Mouse (Mus musculus) CD4-positive, CD25-positive, alpha-beta regulatory T cell, adult 4 months (primary cell): ENCODE data around the gene Hoxa4. TPM values are rescaled to one million over a fixed set of nuclear protein-coding genes. Genes with fewer than 3 reads are reported as not detected.

ENCODE experiments used
- ATAC-seq: one replicate; pipeline ENCODE4 v1.8.0; 2017
- polyA plus RNA-seq, 2 experiments: library from polyadenylated mRNA; unstranded; fragments of 100-300 nt; shearing (Covaris generic); gene quantifications; one replicate each; pipeline ENCODE4 v1.2.1; 2017

Gene Hoxa4
- polyA plus RNA-seq, 2 experiments from 2014 or later = not detected

DNA sequence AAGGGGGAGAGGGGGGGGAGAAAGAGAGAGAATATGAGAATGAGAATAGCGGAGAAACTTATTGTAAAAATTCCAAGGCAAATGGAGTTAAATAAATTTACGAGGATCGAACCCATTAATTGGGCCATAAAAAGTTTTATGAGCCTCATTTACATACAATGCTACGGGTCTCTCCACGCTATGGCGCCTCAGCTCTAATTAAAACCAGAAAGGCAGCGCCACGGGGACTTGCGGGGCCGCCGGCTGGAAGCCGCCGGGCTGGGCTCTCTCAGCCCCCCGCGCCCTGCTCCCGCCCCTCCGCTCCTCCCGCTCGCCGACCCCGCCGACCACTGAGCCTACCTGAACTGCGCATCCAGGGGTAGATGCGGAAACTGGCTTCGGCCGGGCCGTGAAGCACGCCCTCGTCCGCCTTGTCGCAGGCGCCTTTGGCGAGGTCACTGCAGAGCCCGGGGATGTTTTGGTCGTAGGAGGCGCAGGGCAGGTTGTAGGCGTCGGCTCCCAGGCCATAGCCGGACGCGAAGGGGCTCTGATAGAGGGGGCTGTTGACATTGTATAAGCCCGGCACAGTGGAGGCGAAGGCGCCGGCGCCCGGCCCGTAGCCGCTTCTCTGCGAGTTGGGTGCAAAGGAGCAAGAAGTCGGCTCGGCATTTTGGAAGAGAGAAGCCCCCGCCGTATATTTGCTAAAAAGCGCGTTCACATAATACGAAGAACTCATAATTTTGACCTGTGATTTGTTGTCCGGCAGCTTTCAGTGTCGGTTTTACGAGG, 25.3 kb upstream of the Hoxa4 start:
- no peak for ATAC-seq

DNA sequence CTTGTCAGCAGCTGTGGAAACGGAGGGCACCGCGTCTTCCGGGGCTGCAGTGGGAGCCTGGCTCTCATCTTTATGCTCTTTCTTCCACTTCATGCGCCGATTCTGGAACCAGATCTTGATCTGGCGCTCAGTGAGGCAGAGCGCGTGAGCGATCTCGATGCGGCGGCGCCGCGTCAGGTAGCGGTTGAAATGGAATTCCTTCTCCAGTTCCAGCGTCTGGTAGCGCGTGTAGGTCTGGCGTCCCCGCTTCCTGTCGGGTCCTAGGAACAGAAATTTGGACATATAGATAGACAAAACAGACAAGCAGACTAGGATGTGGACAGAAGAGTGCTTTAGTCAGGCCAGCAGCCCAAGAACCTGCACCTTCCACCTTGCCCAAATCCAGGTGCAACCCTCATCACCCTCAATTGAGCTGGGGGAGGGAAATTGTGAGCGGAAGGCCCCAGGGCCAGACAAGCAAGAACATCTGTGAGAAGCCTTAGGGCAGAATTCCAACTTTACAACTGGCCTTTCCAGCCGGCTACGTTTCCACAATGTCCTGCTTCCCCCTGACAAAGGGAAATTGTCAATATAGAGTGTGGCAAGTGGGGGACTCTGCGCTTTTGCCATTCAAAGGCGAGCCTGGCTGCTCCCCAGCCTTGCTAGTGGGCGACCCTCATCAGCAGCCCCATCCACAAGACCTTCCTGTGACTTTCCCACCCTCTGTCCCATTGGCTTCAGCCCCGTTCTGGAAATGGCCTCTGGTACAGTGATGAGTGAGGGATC, 24.4 kb upstream of the Hoxa4 start:
- ATAC-seq = no peak

DNA sequence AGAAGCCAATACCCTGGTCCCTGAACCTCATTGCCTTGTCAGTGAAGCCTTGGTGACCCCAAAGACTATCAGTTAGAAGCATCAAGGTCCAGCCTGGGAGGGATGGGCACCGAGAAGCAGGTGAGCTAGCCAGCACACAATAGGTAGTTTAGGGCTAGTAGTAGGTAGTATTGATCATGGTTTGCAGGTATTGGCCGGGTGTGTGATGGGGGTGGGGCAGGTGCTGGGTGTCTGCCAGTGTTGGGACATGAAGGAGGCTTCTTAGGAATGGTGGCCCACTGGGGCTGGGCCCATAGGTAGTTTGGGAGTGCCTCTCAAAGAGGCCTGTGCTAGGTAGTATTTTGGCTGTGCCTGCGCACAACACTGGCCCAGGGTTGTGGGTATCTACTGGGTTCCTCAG, 23.5 kb upstream of the Hoxa4 start:
- no peak for ATAC-seq

DNA sequence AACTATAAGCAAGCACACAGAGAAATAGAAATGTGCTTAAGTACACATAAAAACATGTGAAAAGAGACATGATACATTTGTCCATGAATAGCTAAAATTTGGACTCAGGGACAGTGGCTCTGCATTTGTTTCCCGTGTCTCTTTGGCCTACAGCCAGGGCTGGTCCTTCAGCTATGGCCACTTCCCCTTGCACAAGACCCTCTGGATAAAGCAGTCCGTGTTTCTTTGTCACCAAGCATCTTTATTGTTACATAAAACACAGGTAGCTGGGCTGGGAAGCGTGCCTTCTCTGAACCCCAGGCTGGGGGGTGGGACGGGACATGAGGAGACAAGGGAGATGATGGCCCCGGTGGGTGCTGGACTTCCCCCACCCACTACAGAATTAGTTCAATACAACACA, 22.7 kb upstream of the Hoxa4 start:
- no peak for ATAC-seq

DNA sequence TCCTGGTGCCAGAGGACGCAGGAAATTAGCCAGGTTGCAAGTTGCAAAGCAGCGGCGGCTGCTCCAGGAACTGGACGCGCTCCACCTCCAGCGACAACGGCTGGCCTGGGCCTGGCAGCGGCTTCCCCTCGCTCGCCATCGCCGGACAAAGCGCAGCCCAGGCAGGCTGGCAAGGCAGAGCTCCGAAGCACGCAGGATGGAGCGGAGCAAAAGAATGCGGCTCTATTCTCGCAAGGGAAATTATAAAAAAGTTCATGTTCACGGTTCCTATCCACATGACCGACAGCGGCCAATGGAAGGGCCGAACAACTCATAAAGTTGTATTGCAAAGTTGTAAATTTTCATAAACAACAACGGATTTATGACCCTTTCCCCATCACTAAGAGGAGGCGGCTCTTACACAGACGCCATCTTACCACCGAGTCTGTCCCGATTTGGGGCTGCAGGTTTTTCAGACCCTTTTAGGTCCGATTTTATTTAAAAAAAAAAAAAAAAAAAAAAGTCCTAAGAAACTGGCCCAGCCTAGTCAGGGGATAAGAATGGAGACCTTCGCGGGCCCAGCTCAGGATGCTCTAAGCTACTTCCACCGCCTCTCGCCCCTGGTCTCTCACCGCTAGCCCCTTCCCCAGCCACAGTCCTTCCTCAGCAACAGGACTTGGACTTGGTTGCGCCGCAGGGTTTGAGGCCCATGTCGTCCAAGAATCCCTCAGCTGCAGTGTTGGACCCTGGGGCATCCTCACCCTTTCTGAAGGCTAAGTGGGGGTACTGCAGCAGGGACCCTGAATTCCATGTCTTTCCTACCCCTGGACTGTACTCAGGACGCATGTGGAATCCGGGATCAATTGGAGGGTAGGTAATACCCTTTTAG, 21.8 kb upstream of the Hoxa4 start, which contains the start of the genes Hoxa3 and Gm28308:
Hoxa3 (minus strand) TSS at position 218 of the 868 bp plus-strand sequence.
Gm28308 (minus strand) TSS at position 221 of the 868 bp plus-strand sequence.
- ATAC-seq = peak; percentile 28

DNA sequence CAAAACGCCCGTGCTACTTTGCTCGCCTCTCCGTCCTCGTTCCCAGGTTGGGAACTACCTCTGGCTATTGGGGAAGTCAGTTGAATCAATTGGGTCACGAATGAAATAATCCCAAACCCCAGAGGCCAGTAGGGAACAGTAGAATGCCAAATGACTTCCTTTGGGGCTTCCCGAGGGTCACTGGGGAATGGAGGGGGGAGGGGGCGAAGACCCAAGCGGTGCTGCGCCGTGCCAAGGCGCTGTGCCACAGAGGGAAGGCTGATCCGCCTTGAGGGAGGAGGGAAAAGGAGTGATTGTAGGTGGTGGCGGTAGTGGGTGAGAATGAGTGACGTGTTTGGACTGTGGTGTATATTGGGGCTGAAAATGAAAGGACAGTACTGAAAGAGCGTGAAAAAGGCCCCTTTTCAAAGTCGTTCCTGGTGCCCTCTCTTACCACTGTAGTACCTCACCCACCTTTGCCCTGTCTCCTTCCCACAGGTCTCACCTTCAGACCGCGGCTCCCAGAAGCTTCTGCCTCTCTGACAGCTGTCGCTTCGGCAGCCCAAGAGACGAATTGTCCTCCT, 21.1 kb upstream of the Hoxa4 start:
- peak; percentile 14 for ATAC-seq

DNA sequence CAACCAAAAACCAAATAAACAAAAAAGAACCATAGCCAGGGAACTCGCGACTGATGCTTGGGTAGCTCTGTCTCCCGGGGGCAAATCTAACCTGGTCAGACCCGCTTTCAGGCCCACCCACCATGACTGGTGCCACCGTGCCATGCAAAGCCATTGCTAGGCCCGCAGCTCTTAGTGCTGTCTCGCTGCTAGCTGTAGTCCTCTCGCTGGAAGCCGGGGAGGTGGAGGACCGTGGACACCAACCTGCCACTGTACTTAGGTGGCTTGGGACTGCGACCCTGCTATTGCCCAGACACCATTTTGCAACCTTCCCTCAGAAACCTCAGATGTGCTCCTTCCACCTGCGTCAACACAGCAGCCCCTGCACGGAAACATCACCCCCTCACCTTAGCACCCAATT, 20.4 kb upstream of the Hoxa4 start:
- peak; percentile 31 for ATAC-seq

DNA sequence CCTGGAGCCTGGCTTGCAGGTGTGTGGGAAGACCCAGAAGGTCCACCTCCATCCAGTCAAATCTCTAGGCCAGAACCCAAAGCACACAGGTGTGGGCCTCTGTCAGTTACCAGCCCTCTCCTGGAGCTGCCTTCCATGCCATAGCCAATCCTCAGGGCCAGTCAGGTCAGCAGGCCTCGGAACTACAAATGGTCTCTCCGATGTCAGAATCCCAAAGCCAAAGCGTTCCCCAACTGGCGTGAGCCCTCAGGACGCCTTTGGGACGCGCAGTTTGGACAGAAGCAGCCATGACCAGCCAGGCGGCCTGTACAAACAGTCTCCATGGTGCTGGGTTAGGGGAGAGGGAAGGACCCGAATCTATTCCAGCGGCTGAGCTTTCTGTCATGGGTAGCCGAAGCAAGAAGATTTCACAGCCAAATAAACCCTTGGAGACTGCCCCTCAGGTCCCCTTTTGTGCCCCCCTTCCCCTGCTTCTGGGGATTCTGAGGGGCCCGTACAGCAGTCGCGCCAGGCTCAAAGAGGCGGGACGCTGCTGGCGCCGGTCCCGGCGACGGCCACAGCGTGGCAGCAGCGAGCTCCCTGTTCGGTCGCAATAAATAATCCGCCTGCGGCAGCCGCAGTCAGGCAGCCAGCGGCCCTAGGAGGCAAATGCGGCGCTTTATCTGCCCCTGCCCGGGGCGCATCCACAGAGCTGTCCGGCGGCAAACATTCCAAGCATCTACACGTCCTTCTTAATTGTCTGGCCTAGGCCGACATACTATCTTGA, 19.8 kb upstream of the Hoxa4 start:
- peak; percentile 84 for ATAC-seq

DNA sequence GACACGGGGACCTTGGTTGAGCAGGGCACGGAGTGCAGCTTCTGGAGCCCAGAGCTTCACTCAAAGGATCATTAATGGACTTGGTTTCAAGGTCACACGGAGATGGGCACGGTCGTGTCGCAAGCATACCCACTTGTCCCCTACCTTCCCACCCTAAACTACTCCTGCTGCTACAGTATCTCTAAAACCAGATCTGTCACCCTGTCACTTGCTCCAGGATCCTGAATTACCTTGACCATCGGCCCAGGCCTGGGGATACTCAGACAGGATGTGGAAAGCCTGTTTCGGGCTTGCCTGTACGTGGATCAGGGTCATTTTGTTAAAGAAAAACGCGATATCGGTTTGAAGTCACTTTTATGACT, 18.1 kb upstream of the Hoxa4 start:
- no peak for ATAC-seq

DNA sequence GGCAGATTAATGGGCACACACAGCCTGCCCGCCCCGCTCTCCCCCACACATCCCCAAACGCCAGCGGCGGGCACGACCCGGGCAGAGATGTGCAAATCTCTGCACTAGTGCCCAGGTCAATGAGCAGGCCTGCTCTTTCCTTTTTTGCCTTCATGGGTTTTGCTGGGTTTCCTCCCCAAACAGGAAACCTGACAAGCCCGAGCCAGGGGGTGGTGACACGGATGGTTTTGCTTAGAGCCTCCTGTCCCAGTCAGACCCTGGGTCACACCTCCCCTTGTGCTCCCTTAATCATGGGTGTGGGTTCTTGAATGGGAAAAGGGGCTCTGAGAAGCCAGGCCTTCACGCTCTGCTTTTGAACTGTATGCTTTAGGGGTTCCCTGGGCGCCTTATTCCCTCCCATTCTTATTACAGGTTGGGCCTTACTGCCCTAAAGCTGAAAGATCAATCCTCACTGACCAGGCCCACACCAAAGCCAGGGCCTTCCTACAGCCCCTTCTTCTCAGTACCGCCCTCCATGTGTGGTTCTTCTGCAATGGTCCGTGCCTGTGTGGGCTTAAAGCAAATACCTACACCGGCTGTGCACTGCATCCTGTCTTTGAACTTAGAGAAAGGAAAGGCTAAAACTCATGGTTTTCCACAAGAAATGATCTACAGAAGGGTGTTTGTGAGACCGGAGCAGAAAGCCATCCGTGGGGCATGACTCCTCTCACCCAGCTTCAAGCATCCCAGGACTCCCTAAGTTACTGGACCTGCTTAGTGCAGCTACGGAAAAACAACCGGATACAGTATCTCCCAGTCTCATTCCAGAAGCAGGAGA, 17.5 kb upstream of the Hoxa4 start:
- ATAC-seq = no peak

DNA sequence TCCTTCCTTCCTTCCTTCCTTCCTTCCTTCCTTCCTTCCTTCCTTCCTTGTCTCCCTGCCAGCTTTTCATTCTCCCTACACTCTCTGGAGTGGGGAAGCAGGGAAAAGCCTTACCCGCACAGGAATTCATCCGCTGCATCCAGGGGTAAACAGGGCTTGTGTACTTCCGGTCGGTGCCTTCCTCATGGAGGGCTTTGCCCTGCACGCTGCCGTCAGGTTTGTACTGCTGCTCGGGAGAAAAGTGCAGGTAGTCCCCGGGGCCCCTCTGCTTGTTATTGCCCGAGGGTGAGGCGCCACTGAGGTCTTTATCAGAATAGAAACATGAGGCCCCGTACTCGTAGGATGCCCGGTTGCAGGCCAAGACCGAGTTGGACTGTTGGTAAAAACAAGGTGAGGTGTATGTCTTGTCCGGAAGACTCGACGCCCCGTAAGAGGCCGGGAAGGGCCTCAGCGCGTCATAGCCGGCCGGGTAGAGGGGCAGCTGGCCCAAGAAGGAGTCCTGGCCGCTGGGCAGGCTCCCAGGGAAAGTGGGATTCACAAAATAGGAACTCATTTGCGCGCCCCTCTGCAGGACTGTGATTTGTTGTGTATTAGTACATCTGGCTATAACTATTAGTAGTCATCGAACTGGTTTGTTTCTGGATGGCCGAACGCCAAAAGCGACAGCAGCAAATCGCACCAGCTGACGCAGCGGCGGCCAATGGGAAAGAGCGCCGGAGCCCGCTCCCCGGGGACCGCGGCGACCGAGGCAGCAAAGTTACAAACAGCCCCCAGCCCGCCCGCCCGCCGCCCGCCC, 16.7 kb upstream of the Hoxa4 start, which contains the start of gene Hoxa6:
Hoxa6 (minus strand) TSS at position 651 of the 796 bp plus-strand sequence.
- ATAC-seq = no peak

DNA sequence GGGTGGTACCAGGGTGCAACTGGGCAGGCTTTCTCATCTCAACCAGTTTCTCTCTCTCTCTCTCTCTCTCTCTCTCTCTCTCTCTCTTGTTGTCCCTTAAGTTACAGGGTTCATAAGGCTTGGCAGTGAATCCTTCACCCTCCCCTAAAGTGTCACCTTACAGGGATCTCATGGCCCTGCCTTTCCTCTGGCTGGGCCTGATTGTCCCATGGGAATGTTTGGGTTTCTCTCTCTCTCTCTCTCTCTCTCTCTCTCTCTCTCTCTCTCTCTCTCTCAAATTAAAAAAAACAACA, 16.1 kb upstream of the Hoxa4 start:
- ATAC-seq = no peak

DNA sequence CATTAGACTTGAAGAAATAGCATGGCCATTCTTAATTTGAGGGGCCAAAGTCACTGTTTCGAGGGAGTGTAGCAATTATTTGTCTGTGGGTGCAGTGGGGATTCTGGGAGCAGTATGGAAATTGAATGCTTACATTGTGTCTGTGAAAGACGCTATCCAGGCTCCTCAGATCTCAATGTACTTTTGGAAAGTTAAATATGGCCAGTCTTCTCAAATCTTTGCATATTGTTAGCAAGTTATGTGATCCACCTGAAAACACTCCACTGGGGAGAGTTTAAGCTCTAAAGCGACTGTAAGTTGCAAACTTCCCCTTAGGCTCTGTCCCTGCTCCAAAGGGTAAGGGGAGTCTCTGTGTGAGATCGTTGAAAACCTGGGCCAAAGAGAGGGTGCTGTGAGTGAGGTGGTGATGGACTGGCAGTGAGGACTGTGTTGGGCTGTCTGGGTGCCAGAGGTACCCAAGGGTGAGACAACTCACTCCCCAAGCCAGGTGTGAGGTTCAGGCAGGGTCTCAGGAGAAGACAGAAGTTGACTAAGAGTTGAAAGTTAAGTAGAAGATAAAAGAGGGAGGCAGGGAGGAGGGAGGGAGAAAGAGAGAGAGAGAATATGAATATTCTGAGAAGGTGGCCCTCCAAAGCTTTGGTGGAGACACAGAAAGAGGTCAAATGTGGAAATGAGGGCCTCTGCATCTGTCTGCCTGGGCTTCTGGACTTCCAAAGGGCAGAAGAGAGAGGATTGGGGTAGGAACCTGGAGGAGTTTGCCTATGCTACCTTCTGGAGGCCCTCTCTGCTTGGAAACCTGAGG, 15.5 kb upstream of the Hoxa4 start:
- ATAC-seq = no peak

DNA sequence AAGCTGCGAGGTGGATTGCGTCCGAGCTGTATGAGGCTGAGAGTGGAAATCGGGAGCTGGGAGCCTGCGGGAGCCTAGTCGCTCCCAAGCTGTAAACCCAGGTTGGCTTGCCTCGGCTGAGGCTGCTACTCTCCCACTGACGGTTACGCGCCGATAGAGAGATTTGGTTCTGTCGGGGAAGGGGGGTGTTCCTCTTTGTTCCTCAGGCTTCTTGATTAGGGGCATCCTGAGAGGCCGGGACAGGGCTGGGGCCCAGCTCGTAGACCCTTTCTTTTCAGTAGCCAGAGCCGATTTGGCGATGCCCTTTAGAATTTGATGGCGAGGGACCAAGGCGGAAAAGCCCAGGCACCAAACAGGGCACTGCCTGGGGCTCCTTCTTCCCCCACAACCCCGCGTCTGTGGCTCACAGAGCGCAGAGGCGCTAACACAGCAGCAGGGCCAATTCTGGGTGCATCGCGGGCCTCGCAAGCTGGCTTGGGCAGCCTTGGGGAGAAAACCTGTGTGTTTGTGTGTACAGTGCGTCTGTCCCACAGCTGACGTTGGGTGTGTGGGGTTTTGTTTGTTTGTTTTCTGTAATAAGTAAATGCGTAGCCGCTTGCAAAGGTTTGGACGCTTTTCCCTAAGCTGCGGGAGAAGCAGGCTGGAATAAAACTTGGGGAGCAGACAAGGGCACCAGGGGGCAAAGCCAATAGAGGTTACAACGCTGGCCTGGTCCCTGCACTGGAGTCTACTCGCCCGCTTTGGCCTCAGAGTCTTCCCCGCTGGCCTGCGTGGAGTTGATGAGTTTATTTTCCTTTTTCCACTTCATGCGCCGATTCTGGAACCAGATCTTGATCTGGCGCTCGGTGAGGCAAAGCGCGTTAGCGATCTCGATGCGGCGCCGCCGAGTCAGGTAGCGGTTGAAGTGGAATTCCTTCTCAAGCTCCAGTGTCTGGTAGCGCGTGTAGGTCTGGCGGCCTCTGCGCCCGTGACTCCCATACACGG, 14.4 kb upstream of the Hoxa4 start:
- no peak for ATAC-seq

DNA sequence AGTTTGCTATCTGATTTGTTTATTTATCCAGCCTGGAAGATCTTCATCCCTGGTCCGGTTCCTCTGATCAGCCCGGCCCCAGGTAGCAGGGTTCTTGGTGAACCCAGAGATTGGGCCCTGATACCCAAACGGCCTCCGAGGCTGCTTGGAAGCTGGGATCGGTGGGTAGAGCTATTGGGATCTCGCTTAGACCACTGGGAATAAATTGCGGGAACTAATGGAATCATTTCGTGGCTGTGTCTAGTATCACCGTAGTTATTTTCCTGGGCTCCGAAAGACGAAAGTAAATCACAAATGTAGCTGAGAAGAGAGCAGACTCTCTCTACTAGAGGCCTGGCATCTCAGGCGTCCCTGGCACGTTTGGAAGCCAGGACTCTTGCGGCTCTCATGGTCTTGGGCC, 13.7 kb upstream of the Hoxa4 start:
- no peak for ATAC-seq

DNA sequence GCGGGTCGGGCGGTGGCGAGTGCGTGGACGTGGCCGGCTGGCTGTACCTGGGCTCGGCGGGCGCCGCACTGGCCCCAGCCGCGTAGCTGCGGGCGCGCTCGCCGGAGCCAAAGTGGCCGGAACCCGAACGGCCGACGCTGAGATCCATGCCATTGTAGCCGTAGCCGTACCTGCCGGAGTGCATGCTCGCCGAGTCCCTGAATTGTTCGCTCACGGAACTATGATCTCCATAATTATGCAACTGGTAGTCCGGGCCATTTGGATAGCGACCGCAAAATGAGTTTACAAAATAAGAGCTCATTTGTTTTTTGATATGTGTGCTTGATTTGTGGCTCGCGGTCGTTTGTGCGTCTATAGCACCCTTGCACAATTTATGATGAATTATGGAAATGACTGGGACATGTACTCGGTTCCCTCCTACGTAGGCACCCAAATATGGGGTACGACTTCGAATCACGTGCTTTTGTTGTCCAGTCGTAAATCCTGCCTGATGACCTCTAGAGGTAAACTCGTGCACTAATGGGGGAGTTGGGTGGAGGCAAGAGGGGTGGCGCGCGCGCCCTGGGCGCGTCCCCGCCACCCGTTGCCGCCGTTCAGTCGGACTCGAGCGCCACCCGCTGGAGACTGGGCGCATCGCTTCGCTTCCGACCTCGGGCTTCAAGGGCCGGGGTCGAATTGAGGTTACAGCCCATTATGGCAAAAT, 12.6 kb upstream of the Hoxa4 start, which contains the start of gene Hoxa5:
Hoxa5 (minus strand) TSS at position 538 of the 703 bp plus-strand sequence.
- ATAC-seq = no peak

DNA sequence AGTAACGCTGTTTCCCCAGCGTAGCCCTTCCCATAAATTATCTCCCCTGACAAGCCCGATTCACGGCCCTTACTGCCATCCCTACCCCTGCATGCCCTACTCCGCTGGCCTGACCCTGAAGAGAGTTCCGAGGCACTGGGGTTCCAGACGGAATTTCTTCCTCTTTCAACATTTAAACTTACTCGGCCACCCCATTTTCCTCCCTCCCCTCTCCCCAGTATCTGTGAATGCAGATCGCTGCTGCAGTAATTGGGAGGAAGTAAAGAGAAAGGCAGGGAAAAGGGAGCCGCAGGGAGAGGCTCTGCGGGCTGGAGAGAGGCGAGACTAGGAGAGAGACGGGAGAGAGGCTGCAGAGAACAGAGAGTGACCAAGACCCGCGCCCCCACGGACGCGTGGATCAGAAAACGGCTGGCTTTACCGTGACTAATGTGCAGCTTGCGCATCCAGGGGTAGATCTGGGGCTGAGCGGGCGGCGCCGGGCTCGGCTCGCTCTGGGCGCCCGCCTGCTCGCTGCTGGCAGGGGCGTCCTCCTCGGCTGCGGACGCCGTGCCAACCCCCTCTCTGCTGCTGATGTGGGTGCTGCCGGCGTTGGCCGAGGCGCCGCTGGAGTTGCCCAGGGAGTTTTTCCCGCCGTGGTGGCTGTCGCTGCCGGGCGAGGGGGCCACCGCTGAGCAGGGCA, 12.0 kb upstream of the Hoxa4 start:
- ATAC-seq = no peak
